Mouse (Mus musculus) stomach, embryonic 14.5 days (tissue): ENCODE measurements around the gene Gm20481. TPM values are rescaled to one million over a fixed set of nuclear protein-coding genes. Genes with fewer than 3 reads are reported as not detected.
"Not testable (repeated sequence)": the region's sequence is repeated elsewhere in the genome, so short reads cannot be mapped to it uniquely, and the experiment has no call there.

Experiments
- ATAC-seq: fragments of 200-750 bp; cut with Nextera tagmentation; 2 replicates; pipeline ENCODE4 v1.8.0; 2017; ENCODE audit warnings: low read depth, moderate TSS enrichment; ENCODE audit not compliant: insufficient number of reproducible peaks, insufficient read depth, low FRiP score
- H3K27ac ChIP-seq: fragments of 300-500 bp; sonication (generic); 2 replicates; pipeline ENCODE4 v1.5.1; 2014; ENCODE audit warnings: mild to moderate bottlenecking, low read length, moderate library complexity, mixed read lengths
- H3K27me3 ChIP-seq: fragments of 300-500 bp; sonication (generic); 2 replicates; pipeline ENCODE4 v1.6.1; 2014; ENCODE audit warnings: low read length, control low read depth, mixed read lengths; ENCODE audit not compliant: control insufficient read depth, insufficient read depth
- H3K36me3 ChIP-seq: fragments of 300-500 bp; sonication (generic); 2 replicates; pipeline ENCODE4 v1.6.1; 2014; ENCODE audit warnings: mild to moderate bottlenecking, control low read depth, low read length, moderate library complexity, mixed read lengths; ENCODE audit not compliant: control insufficient read depth, insufficient read depth
- H3K4me1 ChIP-seq: fragments of 300-500 bp; sonication (generic); 2 replicates; pipeline ENCODE4 v1.6.1; 2014; ENCODE audit warnings: low read length, control low read depth, mixed read lengths; ENCODE audit not compliant: control insufficient read depth, insufficient read depth
- H3K4me2 ChIP-seq: fragments of 300-500 bp; sonication (generic); replicated peaks from 2 replicates; pipeline ENCODE4 v1.6.1; 2014; ENCODE audit warnings: low read depth, low read length, control low read depth
- H3K4me3 ChIP-seq: fragments of 300-500 bp; sonication (generic); 2 replicates; pipeline ENCODE4 v1.5.1; 2014; ENCODE audit warnings: low read depth, low read length, control low read depth
- H3K9ac ChIP-seq: fragments of 300-500 bp; sonication (generic); replicated peaks from 2 replicates; pipeline ENCODE4 v1.6.1; 2014; ENCODE audit warnings: low read depth, mild to moderate bottlenecking, control low read depth, low read length, moderate library complexity, mixed read lengths
- H3K9me3 ChIP-seq: fragments of 300-500 bp; sonication (generic); 2 replicates; pipeline ENCODE4 v1.6.1; 2016; ENCODE audit warnings: low read depth, low read length, control low read depth; ENCODE audit not compliant: control insufficient read depth
- WGBS: fragments of 180-500 bp; shearing (Covaris S2); extraction: QIAGEN DNeasy Blood & Tissue Kit; methylation state at CpG from one replicate; pipeline ENCODE4 v1.1.7; 2014; 5-methylcytosine and 5-hydroxymethylcytosine counted together
- polyA plus RNA-seq: library from polyadenylated mRNA; unstranded; fragments of >200 nt; fragmentation: Nextera tagmentation; extraction: Ambion mirVana; gene quantifications from 2 replicates; pipeline ENCODE4 v1.2.1, GENCODE M21; 2014

Gm20481 gene
- polyA plus RNA-seq, 1 experiment from 2014 or later = not detected

DNA sequence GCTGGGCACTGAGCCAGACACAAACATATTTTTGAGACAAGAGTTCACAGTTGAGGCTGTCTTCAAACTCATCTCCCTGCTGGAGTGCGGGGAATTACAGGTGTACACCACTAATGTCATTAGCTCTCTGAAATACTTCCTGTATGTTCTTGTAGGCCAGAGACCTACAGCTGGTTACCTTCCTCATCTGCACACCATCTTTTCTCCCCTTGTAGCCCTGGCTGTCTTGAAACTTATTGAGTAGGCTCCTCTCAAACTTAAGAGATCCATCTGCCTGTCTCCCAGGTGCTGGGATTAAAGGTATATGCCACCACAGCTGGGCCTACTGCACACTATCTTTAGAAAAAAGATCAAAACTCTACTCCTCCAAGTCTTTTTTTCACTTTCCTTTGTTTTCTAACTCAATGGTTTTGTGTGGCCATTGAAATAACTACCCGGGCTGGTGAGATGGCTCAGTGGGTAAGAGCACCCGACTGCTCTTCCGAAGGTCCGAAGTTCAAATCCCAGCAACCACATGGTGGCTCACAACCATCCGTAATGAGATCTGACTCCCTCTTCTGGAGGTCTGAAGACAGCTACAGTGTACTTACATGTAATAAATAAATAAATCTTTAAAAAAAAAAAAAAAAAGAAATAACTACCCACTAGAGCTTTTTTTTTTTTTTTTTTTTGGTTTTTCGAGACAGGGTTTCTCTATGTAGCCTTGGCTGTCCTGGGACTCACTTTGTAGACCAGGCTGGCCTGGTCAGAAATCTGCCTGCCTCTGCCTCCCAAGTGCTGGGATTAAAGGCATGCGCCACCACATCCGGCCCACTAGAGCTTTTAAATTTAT, 20.8 kb upstream of the Gm20481 start:
- H3K27me3 ChIP-seq, ATAC-seq, H3K9ac ChIP-seq, H3K27ac ChIP-seq, H3K9me3 ChIP-seq, H3K4me2 ChIP-seq, H3K4me3 ChIP-seq: not testable (repeated sequence)
- WGBS = 60% methylated on average over 9 of the region's 9 CpGs
- H3K4me1 ChIP-seq = peaks cover 10% of the 10 kb centered on the region
- peaks cover 22% of the 10 kb centered on the region for H3K36me3 ChIP-seq

DNA sequence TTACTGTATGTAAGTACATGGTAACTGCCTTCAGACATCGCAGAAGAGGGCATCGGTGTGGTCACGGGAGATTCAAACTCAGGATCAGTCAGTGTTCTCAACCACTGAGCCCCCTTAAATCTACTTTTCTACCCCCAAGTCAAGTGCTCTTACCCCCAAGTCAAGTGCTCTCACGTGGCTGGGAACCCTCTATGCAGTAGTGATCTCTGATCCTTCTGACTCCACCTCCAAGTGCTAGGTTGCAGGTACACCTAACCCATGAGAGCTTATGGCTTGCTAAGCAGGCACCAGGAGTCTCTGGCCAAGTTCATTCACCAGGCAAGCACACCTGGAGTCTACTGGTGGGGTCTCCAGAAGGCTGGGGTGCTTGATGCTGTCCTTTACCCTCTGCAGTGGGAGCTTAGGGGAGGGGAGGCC, 20.2 kb upstream of the Gm20481 start:
- no peaks in the 10 kb centered on the region for H3K27me3 ChIP-seq
- H3K9me3 ChIP-seq = no peaks in the 10 kb centered on the region
- no peak for ATAC-seq
- WGBS = 41% methylated on average over 4 of the region's 4 CpGs
- peaks cover 10% of the 10 kb centered on the region for H3K4me1 ChIP-seq
- no peak overlapping the region for H3K4me3 ChIP-seq
- H3K4me2 ChIP-seq = no peak overlapping the region
- H3K27ac ChIP-seq = no peak overlapping the region
- H3K9ac ChIP-seq = no peak overlapping the region
- peaks cover 22% of the 10 kb centered on the region for H3K36me3 ChIP-seq

DNA sequence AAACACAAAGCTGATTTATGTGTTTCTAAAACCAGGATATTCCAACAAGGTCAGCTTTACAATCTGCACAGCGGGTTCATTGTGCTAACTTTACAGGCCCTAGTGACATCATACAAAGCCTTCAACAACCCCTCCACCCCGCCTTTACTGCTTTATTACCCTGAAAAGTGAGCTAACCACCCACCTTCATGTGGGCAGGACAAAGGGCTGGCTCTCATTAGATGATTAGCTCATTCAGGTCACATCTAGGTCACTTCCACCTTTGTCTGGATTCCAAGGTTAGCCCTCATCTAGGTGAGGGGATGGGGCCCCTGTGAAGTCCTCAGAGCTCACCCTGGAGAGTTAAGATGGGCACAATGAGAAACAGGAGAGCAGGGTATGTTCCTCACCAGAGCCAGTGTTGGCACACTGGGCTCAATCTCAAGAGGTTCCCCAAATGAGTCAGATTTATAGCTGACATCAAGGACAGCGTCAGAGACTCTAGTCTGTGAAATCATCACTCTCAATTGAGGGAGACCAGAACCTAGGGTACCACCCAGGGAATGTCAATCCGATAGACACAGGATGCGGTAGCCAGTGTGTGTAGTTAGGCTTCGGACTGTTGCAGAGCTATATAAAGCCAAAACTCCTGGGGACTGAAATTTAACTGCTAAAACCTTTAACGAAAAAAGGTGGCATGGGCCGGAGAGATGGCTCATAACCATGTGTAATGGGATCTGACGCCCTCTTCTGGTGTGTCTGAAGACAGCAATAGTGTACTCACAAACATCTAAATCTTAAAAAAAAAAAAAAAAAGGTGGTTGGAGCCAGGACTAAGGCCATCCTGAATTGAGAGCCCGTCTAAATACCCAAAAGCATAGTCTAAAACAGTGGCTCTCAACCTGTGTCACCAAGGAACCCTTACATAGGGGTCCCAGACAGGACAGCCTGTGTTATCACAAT, 18.9 kb upstream of the Gm20481 start:
- H3K9ac ChIP-seq = peak overlapping the region; percentile 99
- no peak for ATAC-seq
- H3K4me1 ChIP-seq = peaks cover 10% of the 10 kb centered on the region
- peak overlapping the region; percentile 76 for H3K4me2 ChIP-seq
- H3K4me3 ChIP-seq = peak overlapping the region; percentile 98
- no peaks in the 10 kb centered on the region for H3K27me3 ChIP-seq
- peaks cover 22% of the 10 kb centered on the region for H3K36me3 ChIP-seq
- peak overlapping the region; percentile 92 for H3K27ac ChIP-seq
- H3K9me3 ChIP-seq = no peaks in the 10 kb centered on the region
- WGBS = 29% methylated on average over 10 of the region's 10 CpGs

DNA sequence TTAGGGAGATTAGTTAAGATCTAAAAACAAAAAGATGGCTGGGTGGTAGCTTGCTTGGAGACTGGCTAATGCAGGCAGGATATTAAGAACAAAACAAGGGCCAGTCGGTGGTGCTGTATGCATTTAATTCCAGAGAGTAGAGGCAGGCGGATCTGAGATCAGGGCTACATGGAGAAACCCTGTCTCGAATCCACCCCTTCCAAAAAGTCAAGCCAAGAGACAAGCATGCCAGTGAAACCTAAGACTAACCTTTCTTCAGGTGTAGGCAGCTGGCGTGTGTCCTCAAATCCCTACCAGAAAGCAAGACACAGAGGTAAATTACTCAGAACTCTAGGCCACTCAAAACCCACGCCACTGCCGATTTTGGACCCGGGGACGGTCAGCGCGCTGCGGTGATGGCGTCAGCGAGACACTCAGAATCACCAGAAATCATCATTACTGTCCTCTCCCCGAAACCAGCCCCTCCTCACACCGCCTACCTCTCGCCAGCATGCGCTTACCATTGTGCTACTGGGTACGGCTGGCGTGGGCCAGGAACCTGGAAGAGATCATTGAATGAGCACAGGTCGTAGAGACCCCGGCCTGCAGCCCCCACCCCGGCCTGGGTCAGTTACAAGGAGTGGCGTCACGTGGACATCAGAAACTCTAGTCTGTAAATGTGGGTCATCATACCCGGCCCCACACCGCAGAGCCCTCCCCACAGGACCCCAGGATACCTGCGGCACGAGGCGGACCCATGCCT, 17.9 kb upstream of the Gm20481 start:
- peak overlapping the region; percentile 98 for H3K4me3 ChIP-seq
- H3K27me3 ChIP-seq = no peaks in the 10 kb centered on the region
- peak overlapping the region; percentile 92 for H3K27ac ChIP-seq
- peaks cover 22% of the 10 kb centered on the region for H3K36me3 ChIP-seq
- H3K4me1 ChIP-seq = peaks cover 10% of the 10 kb centered on the region
- WGBS = under 1% methylated on average over 29 of the region's 29 CpGs
- peak; percentile 53 for ATAC-seq
- H3K4me2 ChIP-seq = peak overlapping the region; percentile 76
- H3K9me3 ChIP-seq = no peaks in the 10 kb centered on the region
- peak overlapping the region; percentile 99 for H3K9ac ChIP-seq

DNA sequence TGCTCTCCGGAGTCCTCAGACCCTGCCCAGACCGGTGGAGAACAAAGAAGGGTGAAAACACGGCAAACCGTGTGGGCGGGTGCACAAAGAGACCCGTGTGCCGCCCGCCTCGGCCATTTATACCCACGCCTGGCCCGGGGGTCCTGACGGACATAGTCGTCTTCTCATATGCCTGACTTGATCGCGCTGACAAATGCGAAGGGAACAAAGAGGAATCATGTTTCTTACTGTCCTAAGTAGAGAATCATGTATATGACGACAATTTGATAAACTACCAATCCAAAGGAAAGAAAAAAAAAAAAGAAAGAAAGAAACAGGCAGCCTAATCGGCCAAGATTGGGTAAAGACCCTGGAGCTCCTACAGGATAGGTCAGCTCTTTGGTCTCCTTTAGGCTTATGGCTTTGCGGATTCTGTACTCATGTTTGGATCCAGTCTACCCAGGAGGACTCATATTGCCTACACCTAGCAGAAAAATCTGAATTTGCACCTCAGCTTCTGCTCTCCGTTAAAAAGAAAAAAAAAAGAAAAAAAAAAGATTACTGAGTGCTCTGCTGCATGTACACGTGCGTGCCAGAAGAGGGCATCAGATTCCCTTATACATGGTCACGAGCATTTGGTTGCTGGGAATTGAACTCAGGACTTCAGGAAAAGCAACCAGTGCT, 17.2 kb upstream of the Gm20481 start:
- Histone ChIP-seq H3K4me1 (peaks cover 10% of the 10 kb centered on the region), H3K27ac (peak overlapping the region; percentile 92), H3K27me3 (no peaks in the 10 kb centered on the region), H3K9me3 (no peaks in the 10 kb centered on the region), H3K9ac (peak overlapping the region; percentile 99), H3K4me3 (peak overlapping the region; percentile 98), H3K36me3 (peaks cover 22% of the 10 kb centered on the region), H3K4me2 (peak overlapping the region; percentile 76)
- ATAC-seq = peak; percentile 79
- under 1% methylated on average over 23 of the region's 23 CpGs for WGBS

DNA sequence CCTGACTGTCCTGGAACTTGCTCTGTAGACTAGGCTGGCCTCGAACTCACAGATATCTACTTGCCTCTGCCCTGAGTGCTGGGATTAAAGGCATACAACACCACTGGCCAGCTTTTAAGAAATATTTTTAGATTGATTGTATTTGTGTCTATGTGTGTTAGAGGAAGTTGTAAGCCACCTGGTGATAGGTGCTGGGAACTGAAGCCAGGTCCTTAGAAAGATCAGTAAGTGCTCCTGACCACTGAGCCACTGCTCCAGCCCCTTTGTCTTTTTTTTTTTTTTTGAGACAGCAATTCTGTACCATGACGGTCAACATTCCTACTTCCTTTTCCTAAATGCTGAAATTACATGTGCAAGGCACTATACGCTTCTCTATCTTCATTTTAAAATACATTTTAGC, 16.5 kb upstream of the Gm20481 start:
- Histone ChIP-seq H3K4me1 (peaks cover 10% of the 10 kb centered on the region), H3K4me2 (peak overlapping the region; percentile 76), H3K27me3 (no peaks in the 10 kb centered on the region), H3K9ac (no peak overlapping the region), H3K27ac (no peak overlapping the region), H3K9me3 (no peaks in the 10 kb centered on the region), H3K4me3 (no peak overlapping the region), H3K36me3 (peaks cover 22% of the 10 kb centered on the region)
- ATAC-seq = no peak
- WGBS = 79% methylated on average over 3 of the region's 3 CpGs

DNA sequence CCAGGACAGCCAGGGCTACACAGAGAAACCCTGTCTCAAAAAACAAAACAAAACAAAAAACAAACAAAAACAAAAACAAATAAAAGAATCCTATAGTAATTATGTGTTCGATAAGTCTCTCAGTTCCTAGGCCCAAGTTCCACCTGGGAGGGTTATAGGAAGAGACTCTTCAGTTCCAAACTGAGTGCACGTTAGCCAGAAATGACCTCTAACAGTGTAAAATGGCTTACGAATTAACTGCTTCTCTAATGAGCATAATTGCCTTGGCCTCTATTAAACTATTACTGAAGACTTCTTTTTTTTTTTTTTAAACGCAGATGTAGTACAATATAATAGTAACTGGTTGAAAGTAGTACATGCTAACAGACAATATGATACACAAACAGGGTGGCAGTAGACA, 15.8 kb upstream of the Gm20481 start:
- H3K27ac ChIP-seq = no peak overlapping the region
- no peak for ATAC-seq
- no peaks in the 10 kb centered on the region for H3K9me3 ChIP-seq
- peaks cover 10% of the 10 kb centered on the region for H3K4me1 ChIP-seq
- H3K9ac ChIP-seq = no peak overlapping the region
- no peaks in the 10 kb centered on the region for H3K27me3 ChIP-seq
- H3K36me3 ChIP-seq = peaks cover 22% of the 10 kb centered on the region
- no peak overlapping the region for H3K4me2 ChIP-seq
- WGBS = 90% methylated on average over 4 of the region's 4 CpGs
- no peak overlapping the region for H3K4me3 ChIP-seq
